Mouse (Mus musculus) midbrain, embryonic 16.5 days (tissue): ENCODE results near the gene Cacna1e. TPM values are rescaled to one million over a fixed set of nuclear protein-coding genes. Genes with fewer than 3 reads are reported as not detected.

Experiments
- ATAC-seq: fragments of 200-750 bp; cut with Nextera tagmentation; 2 replicates; pipeline ENCODE4 v1.8.0; 2017; ENCODE audit warnings: moderate TSS enrichment
- H3K27ac ChIP-seq: fragments of 300-500 bp; sonication (generic); 2 replicates; pipeline ENCODE4 v1.5.1; 2014; ENCODE audit warnings: mild to moderate bottlenecking, low read length, mixed read lengths
- H3K27me3 ChIP-seq: fragments of 300-500 bp; sonication (generic); 2 replicates; pipeline ENCODE4 v1.6.1; 2014; ENCODE audit warnings: low read depth, low read length, mixed read lengths; ENCODE audit not compliant: control insufficient read depth, insufficient read depth
- H3K36me3 ChIP-seq: fragments of 300-500 bp; sonication (generic); 2 replicates; pipeline ENCODE4 v1.6.1; 2014; ENCODE audit warnings: mild to moderate bottlenecking, low read length, moderate library complexity, mixed read lengths; ENCODE audit not compliant: control insufficient read depth, insufficient read depth
- H3K4me1 ChIP-seq: fragments of 300-500 bp; sonication (generic); 2 replicates; pipeline ENCODE4 v1.6.1; 2014; ENCODE audit warnings: mild to moderate bottlenecking, low read length, mixed read lengths; ENCODE audit not compliant: control insufficient read depth, insufficient read depth
- H3K4me2 ChIP-seq: fragments of 300-500 bp; sonication (generic); 2 replicates; pipeline ENCODE4 v1.6.1; 2014; ENCODE audit warnings: mild to moderate bottlenecking, low read length, mixed read lengths
- H3K4me3 ChIP-seq: fragments of 300-500 bp; sonication (generic); 2 replicates; pipeline ENCODE4 v1.5.1; 2014; ENCODE audit warnings: low read depth, mild to moderate bottlenecking, low read length, moderate library complexity, mixed read lengths
- H3K9ac ChIP-seq: fragments of 300-500 bp; sonication (generic); 2 replicates; pipeline ENCODE4 v1.6.1; 2014; ENCODE audit warnings: low read depth, low read length, mixed read lengths
- H3K9me3 ChIP-seq: fragments of 300-500 bp; sonication (generic); replicated peaks from 2 replicates; pipeline ENCODE4 v1.6.1; 2014; ENCODE audit warnings: mild to moderate bottlenecking, low read length, mixed read lengths; ENCODE audit not compliant: control insufficient read depth, poor library complexity, severe bottlenecking
- WGBS: fragments of 180-500 bp; shearing (Covaris S2); extraction: QIAGEN DNeasy Blood & Tissue Kit; methylation state at CpG from one replicate; pipeline ENCODE4 v1.1.7; 2014; 5-methylcytosine and 5-hydroxymethylcytosine counted together
- polyA plus RNA-seq: library from polyadenylated mRNA; unstranded; fragments of >200 nt; fragmentation: Nextera tagmentation; extraction: Ambion mirVana; gene quantifications from 2 replicates; pipeline ENCODE4 v1.2.1, GENCODE M21; 2015

Cacna1e gene
- polyA plus RNA-seq, 1 experiment from 2014 or later, result 18.2 TPM

DNA sequence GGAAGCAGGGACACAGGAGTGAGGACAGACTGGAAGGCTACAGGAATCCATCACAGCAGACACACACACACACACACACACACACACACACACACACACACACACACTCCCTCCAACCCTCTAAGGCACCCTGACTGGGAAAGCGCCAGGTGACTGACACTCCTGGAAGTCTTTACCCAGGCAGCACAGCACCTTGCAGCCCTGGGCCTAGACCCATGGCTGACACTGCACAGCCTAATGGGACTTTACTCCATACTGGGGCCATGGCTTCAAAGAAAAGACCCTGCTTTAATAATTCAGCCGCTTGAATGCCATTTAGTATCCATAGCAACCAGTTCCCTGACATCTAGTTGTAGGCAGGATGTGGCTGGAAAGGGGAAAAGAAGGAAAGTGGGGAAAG, 2.3 kb upstream of the Cacna1e start:
- no peaks in the 10 kb centered on the region for H3K36me3 ChIP-seq
- no peak overlapping the region for H3K4me2 ChIP-seq
- peak; percentile 74 for ATAC-seq
- 7% methylated on average over 2 of the region's 2 CpGs for WGBS
- no peak overlapping the region for H3K4me3 ChIP-seq
- H3K9me3 ChIP-seq, result no peaks in the 10 kb centered on the region
- peaks cover 29% of the 10 kb centered on the region for H3K4me1 ChIP-seq
- H3K27ac ChIP-seq, result peak overlapping the region; percentile 75
- H3K9ac ChIP-seq, result peak overlapping the region; percentile 39; the same call in 1 of the 2 replicates
- peaks cover 2% of the 10 kb centered on the region; the same call in 1 of the 2 replicates for H3K27me3 ChIP-seq

- Histone ChIP-seq H3K4me1 (peaks cover 29% of the 10 kb centered on the region), H3K4me2 (no peak overlapping the region), H3K27me3 (peaks cover 2% of the 10 kb centered on the region; the same call in 1 of the 2 replicates), H3K9ac (no peak overlapping the region), H3K27ac (no peak overlapping the region), H3K4me3 (no peak overlapping the region), H3K36me3 (no peaks in the 10 kb centered on the region), H3K9me3 (no peaks in the 10 kb centered on the region)
- ATAC-seq, result no peak
- WGBS, result 32% methylated on average over 6 of the region's 6 CpGs
Measured at GRCm38 (mm10) chr1:154885207-154885548, 877 bp upstream of the Cacna1e start.

- Histone ChIP-seq H3K9me3 (no peaks in the 10 kb centered on the region), H3K27me3 (peaks cover 2% of the 10 kb centered on the region; the same call in 1 of the 2 replicates), H3K9ac (peak overlapping the region; percentile 60), H3K27ac (no peak overlapping the region), H3K4me1 (peaks cover 29% of the 10 kb centered on the region), H3K4me2 (peak overlapping the region; percentile 69), H3K4me3 (peak overlapping the region; percentile 44), H3K36me3 (no peaks in the 10 kb centered on the region)
- WGBS, result 3% methylated on average over 18 of the region's 18 CpGs
- 0 out of 2 replicates have a peak, but pooled peaks have one; percentile 34 for ATAC-seq
Measured at GRCm38 (mm10) chr1:154883596-154884191, 607 bp downstream of the Cacna1e start.

- H3K36me3 ChIP-seq, result no peaks in the 10 kb centered on the region
- 88% methylated on average over 1 of the region's 1 CpGs for WGBS
- no peaks in the 10 kb centered on the region for H3K4me1 ChIP-seq
- no peak for ATAC-seq
- no peaks in the 10 kb centered on the region for H3K27me3 ChIP-seq
- H3K4me2 ChIP-seq, result no peak overlapping the region
- no peak overlapping the region for H3K4me3 ChIP-seq
- H3K9ac ChIP-seq, result no peak overlapping the region
- H3K9me3 ChIP-seq, result no peaks in the 10 kb centered on the region
- H3K27ac ChIP-seq, result no peak overlapping the region
Measured at GRCm38 (mm10) chr1:154865981-154866380, 18.3 kb downstream of the Cacna1e start.

- WGBS, result 76% methylated on average over 9 of the region's 9 CpGs
- no peak for ATAC-seq
Measured at GRCm38 (mm10) chr1:154861416-154861815, 22.9 kb downstream of the Cacna1e start.

DNA sequence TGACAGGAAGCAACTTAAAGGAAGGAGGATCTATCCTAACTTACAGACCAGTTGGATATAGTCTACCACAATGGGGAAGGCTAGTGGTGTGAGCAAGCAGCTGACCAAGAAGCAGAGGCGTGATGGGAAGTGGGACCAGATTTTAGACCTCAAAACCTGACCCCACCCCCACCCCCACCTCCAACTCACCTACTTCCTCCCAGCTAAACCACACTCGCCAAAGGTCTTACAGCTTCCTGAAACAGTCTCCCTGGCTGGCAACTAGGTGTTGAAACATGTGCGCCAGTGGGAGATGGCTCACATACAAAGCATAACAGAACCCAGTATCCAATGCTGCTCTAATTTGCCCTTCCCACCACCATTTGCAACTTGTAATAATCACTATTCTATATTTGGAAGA, 29.7 kb downstream of the Cacna1e start:
- H3K4me2 ChIP-seq, result no peak overlapping the region
- H3K27ac ChIP-seq, result no peak overlapping the region
- no peak overlapping the region for H3K4me3 ChIP-seq
- WGBS, result 88% methylated on average over 3 of the region's 3 CpGs
- H3K9ac ChIP-seq, result no peak overlapping the region
- 0 out of 2 replicates have a peak, but pooled peaks cover 2% of the 10 kb centered on the region for H3K9me3 ChIP-seq
- no peaks in the 10 kb centered on the region for H3K27me3 ChIP-seq
- no peaks in the 10 kb centered on the region for H3K36me3 ChIP-seq
- ATAC-seq, result no peak
- H3K4me1 ChIP-seq, result no peaks in the 10 kb centered on the region

More at GRCm38 (mm10) chr1:154861416-154861815, 22.9 kb downstream of the Cacna1e start:
- Histone ChIP-seq H3K27me3 (no peaks in the 10 kb centered on the region), H3K9me3 (no peaks in the 10 kb centered on the region), H3K9ac (no peak overlapping the region), H3K4me2 (no peak overlapping the region), H3K36me3 (no peaks in the 10 kb centered on the region), H3K27ac (no peak overlapping the region), H3K4me1 (no peaks in the 10 kb centered on the region), H3K4me3 (no peak overlapping the region)

DNA sequence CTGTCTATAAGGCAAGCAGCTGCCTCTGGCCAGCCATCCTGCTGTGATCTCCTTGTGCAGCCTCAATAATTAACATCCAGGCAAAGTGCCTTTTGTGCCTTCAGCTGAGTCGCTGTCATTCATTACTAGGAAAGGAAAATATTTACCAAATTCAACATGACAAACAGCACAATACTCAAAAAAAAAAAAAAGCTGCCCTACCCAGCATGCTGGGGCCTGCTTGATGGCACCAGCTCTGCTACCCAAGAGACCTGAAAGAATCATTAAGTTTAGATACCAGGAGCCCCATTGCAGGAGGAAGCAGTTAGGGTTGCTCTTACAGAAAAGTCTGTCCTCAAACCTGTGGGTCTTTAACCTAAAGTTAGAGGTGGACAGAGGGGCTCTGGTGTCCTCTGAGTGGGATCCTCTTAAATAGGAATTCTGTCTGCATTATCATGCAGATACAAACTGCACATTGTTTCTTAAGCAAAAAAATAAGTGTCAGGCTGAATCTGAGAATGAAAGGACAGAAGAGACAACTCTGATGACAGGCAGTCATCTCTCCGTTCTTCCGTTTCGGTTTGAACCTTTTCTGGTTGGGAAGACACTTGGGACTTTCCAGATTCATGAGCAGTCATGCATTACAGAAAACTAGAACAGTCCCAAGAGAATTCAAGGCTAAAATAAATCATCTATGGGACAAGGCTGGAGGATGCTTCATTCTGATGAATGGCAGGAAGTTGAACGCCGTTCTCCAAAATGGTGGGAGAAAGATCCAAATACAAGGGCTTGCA, 33.6 kb downstream of the Cacna1e start:
- H3K27me3 ChIP-seq, result no peaks in the 10 kb centered on the region
- no peak for ATAC-seq
- H3K9ac ChIP-seq, result no peak overlapping the region
- H3K36me3 ChIP-seq, result no peaks in the 10 kb centered on the region
- no peak overlapping the region for H3K4me2 ChIP-seq
- no peak overlapping the region for H3K27ac ChIP-seq
- H3K4me3 ChIP-seq, result no peak overlapping the region
- no peaks in the 10 kb centered on the region for H3K4me1 ChIP-seq
- H3K9me3 ChIP-seq, result 0 out of 2 replicates have a peak, but pooled peaks cover 2% of the 10 kb centered on the region
- 71% methylated on average over 6 of the region's 6 CpGs for WGBS

DNA sequence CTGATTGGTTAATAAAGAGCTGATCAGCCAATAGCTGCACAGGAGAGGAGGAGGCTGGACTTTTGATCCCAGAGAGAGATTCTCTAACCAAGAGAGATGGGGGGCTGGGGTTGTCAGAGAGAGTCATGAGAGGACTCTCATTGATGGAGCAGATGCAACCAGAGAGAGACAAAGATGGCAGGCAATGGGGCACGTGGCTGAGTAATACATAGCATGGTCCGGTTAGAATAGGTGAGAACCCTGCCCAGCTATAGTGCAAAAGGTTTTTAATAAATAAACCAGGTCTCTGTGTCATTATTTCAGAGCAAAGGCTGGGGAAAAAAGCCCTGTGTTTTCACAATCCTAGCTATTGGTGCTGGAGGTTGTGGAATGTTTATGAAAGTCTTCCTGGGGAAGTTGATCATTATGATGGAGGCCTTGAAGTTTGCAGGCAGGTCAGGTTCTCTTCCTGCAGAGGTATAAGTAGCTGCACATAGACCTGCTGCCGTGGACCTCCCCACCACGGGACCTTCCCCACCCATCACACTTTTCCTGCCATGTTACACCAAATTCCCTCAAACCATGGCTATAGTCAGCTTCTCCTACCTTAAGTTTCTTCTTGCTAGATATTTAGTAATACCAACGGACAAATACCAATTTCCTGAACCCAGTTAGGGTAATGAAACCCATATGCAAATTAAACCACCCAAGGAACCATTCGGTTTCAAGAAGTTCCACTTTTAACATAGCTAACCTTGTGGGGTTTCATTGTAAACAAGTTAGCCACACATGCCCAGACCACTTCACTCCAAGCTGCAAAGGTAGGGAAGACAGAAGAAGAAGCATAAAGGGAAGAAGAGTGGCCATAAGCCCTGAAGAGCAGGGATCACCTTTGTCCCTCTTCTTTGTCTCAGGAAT, 35.4 kb downstream of the Cacna1e start:
- WGBS, result 83% methylated on average over 6 of the region's 6 CpGs
- Histone ChIP-seq H3K4me2 (no peak overlapping the region), H3K9me3 (no peaks in the 10 kb centered on the region), H3K27ac (no peak overlapping the region), H3K27me3 (no peaks in the 10 kb centered on the region), H3K4me1 (no peaks in the 10 kb centered on the region), H3K36me3 (no peaks in the 10 kb centered on the region), H3K9ac (no peak overlapping the region), H3K4me3 (no peak overlapping the region)
- no peak for ATAC-seq
